Mouse (Mus musculus) embryonic facial prominence, embryonic 13.5 days (tissue): ENCODE data around the gene Glp2r. TPM values are rescaled to one million over a fixed set of nuclear protein-coding genes. Genes with fewer than 3 reads are reported as not detected.

Experiments used
- ATAC-seq: fragments of 200-750 bp; cut with Nextera tagmentation; 2 replicates; pipeline ENCODE4 v1.8.0; 2017; ENCODE audit warnings: low read depth; ENCODE audit not compliant: insufficient number of reproducible peaks, insufficient read depth, low FRiP score, low TSS enrichment
- H3K27ac ChIP-seq: fragments of 300-500 bp; sonication (generic); 2 replicates; pipeline ENCODE4 v1.5.1; 2015; ENCODE audit warnings: moderate library complexity, mild to moderate bottlenecking, inconsistent platforms
- H3K27me3 ChIP-seq: fragments of 300-500 bp; sonication (generic); 2 replicates; pipeline ENCODE4 v1.6.1; 2015; ENCODE audit warnings: mild to moderate bottlenecking, inconsistent platforms
- H3K36me3 ChIP-seq: fragments of 300-500 bp; sonication (generic); 2 replicates; pipeline ENCODE4 v1.6.1; 2015; ENCODE audit warnings: mild to moderate bottlenecking, inconsistent platforms
- H3K4me1 ChIP-seq: fragments of 300-500 bp; sonication (generic); 2 replicates; pipeline ENCODE4 v1.6.1; 2015; ENCODE audit warnings: inconsistent platforms
- H3K4me2 ChIP-seq: fragments of 300-500 bp; sonication (generic); 2 replicates; pipeline ENCODE4 v1.6.1; 2015; ENCODE audit warnings: moderate library complexity, mild to moderate bottlenecking, inconsistent platforms
- H3K4me3 ChIP-seq: fragments of 300-500 bp; sonication (generic); 2 replicates; pipeline ENCODE4 v1.5.1; 2015; ENCODE audit warnings: mild to moderate bottlenecking, inconsistent platforms
- H3K9ac ChIP-seq: fragments of 300-500 bp; sonication (generic); 2 replicates; pipeline ENCODE4 v1.6.1; 2015; ENCODE audit warnings: mild to moderate bottlenecking, inconsistent platforms
- H3K9me3 ChIP-seq: fragments of 300-500 bp; sonication (generic); 2 replicates; pipeline ENCODE4 v1.6.1; 2016; ENCODE audit warnings: inconsistent platforms
- WGBS: fragments of 180-500 bp; shearing (Covaris S2); methylation state at CpG from one replicate; pipeline ENCODE4 v1.1.7; 2015; ENCODE audit warnings: mixed read lengths; 5-methylcytosine and 5-hydroxymethylcytosine counted together
- polyA plus RNA-seq: library from polyadenylated mRNA; unstranded; fragments of >200 nt; fragmentation: Nextera tagmentation; extraction: Ambion mirVana; gene quantifications from 2 replicates; pipeline ENCODE4 v1.2.1, GENCODE M21; 2015

The Glp2r gene
- polyA plus RNA-seq, 1 experiment from 2014 or later, result not detected

DNA sequence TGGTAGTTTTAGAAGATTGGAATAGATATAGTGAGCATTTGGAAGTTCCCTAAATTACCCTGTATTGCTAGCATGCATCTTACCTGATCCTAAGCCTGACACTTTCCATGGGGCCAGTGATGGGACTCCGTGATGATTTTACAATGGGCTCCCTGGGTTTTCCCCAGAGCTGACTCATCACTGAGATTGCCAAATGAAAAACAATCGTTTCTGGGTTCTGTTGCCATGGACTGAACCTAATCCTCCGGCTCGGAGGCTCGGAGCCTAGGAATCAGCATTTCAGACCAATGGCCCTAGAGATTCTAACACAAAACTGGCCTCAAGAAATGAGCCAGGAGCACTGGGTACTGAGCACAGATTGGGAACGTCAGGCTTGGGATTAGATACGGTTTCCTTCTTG lies 148.6 kb downstream of the Glp2r start:
- H3K9me3 ChIP-seq, result no peaks in the 10 kb centered on the region
- 0 out of 2 replicates have a peak, but pooled peaks cover 4% of the 10 kb centered on the region for H3K4me1 ChIP-seq
- no peaks in the 10 kb centered on the region for H3K27me3 ChIP-seq
- H3K4me3 ChIP-seq, result no peak overlapping the region
- H3K4me2 ChIP-seq, result no peak overlapping the region
- no peak overlapping the region for H3K9ac ChIP-seq
- no peaks in the 10 kb centered on the region for H3K36me3 ChIP-seq
- H3K27ac ChIP-seq, result no peak overlapping the region
- ATAC-seq, result no peak
- WGBS, result 79% methylated on average over 7 of the region's 7 CpGs

DNA sequence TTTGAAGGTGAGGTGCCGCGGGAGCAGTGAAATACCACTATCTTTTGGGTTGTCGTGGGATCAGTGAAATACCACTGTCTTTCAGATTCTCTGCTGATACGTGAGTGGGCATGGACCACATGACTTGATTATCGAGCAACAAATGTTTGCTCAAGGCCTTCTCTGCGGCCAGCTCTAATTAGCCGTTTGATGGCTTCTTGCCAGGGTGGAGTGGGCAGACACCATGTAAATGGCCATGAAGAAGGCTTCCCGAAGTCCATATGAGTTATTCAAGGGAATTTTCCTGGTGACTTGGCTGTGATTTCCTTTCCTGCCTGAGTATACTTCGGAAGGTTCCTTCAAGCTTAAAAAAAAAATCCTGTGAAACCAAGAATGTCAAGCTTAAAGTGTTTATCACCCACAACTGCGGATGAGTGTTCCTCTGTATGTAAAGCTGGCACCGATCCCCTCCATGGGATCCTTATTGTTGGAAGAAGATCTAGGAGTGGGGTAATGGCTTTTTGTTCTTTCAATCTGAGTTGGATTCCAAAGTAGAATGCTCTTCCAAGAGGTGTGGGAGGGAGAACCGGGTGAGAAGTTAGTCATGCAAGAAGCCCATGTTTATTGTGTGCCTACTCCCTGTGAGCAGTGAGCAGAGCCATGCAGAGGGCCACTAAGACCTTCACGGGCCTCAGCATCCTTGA lies 154.3 kb downstream of the Glp2r start:
- H3K4me3 ChIP-seq, result no peak overlapping the region
- H3K9ac ChIP-seq, result no peak overlapping the region
- no peaks in the 10 kb centered on the region for H3K36me3 ChIP-seq
- H3K27me3 ChIP-seq, result no peaks in the 10 kb centered on the region
- no peak for ATAC-seq
- peaks cover 9% of the 10 kb centered on the region; the same call in 1 of the 2 replicates for H3K4me1 ChIP-seq
- no peaks in the 10 kb centered on the region for H3K9me3 ChIP-seq
- no peak overlapping the region for H3K4me2 ChIP-seq
- no peak overlapping the region for H3K27ac ChIP-seq
- 86% methylated on average over 13 of the region's 13 CpGs for WGBS

DNA sequence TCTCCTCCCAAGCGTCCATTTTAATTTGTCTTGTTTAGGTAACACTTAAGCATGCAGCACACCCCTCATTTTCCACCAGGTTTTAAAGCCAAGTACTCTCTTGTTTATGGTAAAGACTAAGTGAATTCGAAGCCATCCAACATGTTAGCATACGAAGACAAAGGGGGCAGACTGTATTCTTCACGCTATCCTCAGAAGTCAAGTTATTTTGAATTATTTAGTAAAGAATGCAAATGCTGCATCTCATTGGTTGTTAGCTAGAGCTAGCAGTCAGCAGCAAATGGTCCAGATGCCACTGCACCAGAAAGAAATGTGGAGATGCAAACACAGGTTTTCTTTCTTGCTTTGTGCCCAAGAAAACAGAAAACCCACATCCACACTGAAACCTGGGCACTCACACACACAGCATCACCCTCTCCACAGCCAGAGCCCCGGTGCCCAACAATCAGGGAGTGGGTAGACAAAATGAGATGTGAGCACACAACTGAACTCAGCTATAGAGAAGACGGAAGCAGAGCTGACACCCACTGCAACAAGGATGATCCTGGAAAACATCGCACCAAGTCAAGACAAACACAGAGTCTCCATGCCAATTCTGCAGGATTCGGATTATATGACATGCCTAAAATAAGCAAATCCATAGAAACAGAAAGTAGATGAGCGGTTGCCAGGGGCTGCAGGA lies 158.7 kb downstream of the Glp2r start:
- 79% methylated on average over 9 of the region's 9 CpGs for WGBS
- H3K9me3 ChIP-seq, result no peaks in the 10 kb centered on the region

More for the DNA sequence above, 158.7 kb downstream of the Glp2r start:
- no peaks in the 10 kb centered on the region for H3K36me3 ChIP-seq
- H3K4me2 ChIP-seq, result no peak overlapping the region
- no peak overlapping the region for H3K27ac ChIP-seq
- ATAC-seq, result no peak
- H3K9ac ChIP-seq, result no peak overlapping the region
- H3K4me3 ChIP-seq, result no peak overlapping the region
- H3K4me1 ChIP-seq, result peaks cover 5% of the 10 kb centered on the region; the same call in 1 of the 2 replicates
- no peaks in the 10 kb centered on the region for H3K27me3 ChIP-seq

Other genes starting within 250 kb of the Glp2r start
- gene Rcvrn, start 75.8 kb downstream of the Glp2r start, polyA plus RNA-seq, result not detected in 2 replicates
- gene Gsg1l2, start 3.5 kb upstream of the Glp2r start, polyA plus RNA-seq, result not detected in 2 replicates
- 0.33 and 0.49 TPM in 2 replicates for gene Dhrs7c, start 27.0 kb upstream of the Glp2r start, polyA plus RNA-seq
- gene Usp43, start 151.0 kb upstream of the Glp2r start, polyA plus RNA-seq, result 0.93 and 1.3 TPM in 2 replicates
- 0.63 and 0.66 TPM in 2 replicates for gene Cfap52, start 194.5 kb upstream of the Glp2r start, polyA plus RNA-seq
- 62.1 and 68.1 TPM in 2 replicates for gene Stx8, start 195.0 kb upstream of the Glp2r start, polyA plus RNA-seq